Mouse (Mus musculus) monocyte, adult 5-6 weeks (primary cell): Measurements from ENCODE around the gene Hap1. TPM values are rescaled to one million over a fixed set of nuclear protein-coding genes. Genes with fewer than 3 reads are reported as not detected.

Experiments used
- ATAC-seq: fragments of 153-309, 156-312 bp; replicated peaks from 2 replicates; pipeline ENCODE4 v1.8.0; 2017; ENCODE audit warnings: mild to moderate bottlenecking; ENCODE audit not compliant: low TSS enrichment, insufficient number of reproducible peaks, severe bottlenecking, poor library complexity, low FRiP score
- total RNA-seq: library from RNA; stranded (forward); fragments of 200-1000, 200-491, 200-594 nt; gene quantifications from 3 replicates; pipeline ENCODE4 v1.2.3, GENCODE M21; 2017

Gene Hap1
- total RNA-seq, 1 experiment from 2014 or later = not detected

- ATAC-seq = no peak
Measured at GRCm38 (mm10) chr11:100391884-100392345, 36.0 kb upstream of the Hap1 start.

GRCm38 (mm10) chr11:100391081-100391883 is 35.4 kb upstream of the Hap1 start:
- no peak for ATAC-seq

GRCm38 (mm10) chr11:100389931-100390445 is 34.1 kb upstream of the Hap1 start:
- ATAC-seq = no peak

- ATAC-seq = no peak
Measured at GRCm38 (mm10) chr11:100388588-100388987, 32.7 kb upstream of the Hap1 start.

GRCm38 (mm10) chr11:100387589-100388375 is 31.9 kb upstream of the Hap1 start:
- ATAC-seq = no peak

- ATAC-seq = no peak
Measured at GRCm38 (mm10) chr11:100387111-100387510, 31.2 kb upstream of the Hap1 start.

- no peak for ATAC-seq
Measured at GRCm38 (mm10) chr11:100386586-100386985, 30.7 kb upstream of the Hap1 start.

GRCm38 (mm10) chr11:100385016-100385415 is 29.1 kb upstream of the Hap1 start:
- no peak for ATAC-seq

GRCm38 (mm10) chr11:100382682-100383081 is 26.8 kb upstream of the Hap1 start:
- ATAC-seq = no peak

- no peak for ATAC-seq
Measured at GRCm38 (mm10) chr11:100379311-100379710, 23.4 kb upstream of the Hap1 start.

- ATAC-seq = no peak
Measured at GRCm38 (mm10) chr11:100378446-100378845, 22.5 kb upstream of the Hap1 start.

- ATAC-seq = no peak
Measured at GRCm38 (mm10) chr11:100377989-100378388, 22.1 kb upstream of the Hap1 start.

- no peak; the same call in 1 of the 2 replicates for ATAC-seq
Measured at GRCm38 (mm10) chr11:100376746-100377389, 20.9 kb upstream of the Hap1 start.

- no peak for ATAC-seq
Measured at GRCm38 (mm10) chr11:100376005-100376404, 20.1 kb upstream of the Hap1 start.

GRCm38 (mm10) chr11:100375127-100375526 is 19.2 kb upstream of the Hap1 start:
- no peak for ATAC-seq

GRCm38 (mm10) chr11:100371981-100372558 is 16.1 kb upstream of the Hap1 start:
- no peak for ATAC-seq

- ATAC-seq = no peak
Measured at GRCm38 (mm10) chr11:100369822-100370221, 13.9 kb upstream of the Hap1 start.

GRCm38 (mm10) chr11:100369145-100369544 is 13.2 kb upstream of the Hap1 start:
- no peak for ATAC-seq
